ENCODE assay signal across 16 mouse cellular contexts in the genomic region with DNA sequence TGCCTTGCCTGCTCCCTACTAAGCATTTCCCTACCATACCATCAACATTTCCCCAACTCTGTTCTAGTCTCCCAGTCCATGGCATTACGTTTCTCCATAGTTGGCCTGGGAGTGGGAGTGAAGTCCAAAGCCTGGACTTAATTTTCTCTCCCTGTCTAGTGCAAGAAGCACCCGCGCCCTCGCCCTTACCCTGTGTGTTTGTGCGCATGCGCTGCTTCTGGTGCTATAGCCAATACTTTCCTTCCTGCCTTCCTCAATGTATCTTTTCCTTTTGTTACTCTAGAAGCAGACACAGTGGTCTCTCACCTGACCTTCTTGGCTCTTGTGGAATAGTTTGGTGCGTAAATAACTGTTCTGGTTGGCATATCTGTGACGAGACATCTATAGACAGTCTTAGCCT.
"Had no signal": no experiment of that assay in that cellular context is flagged by ENCODE, and none has a peak within 500 bp of the region (broad histone marks: within the 10 kb centered on the region; RNA-seq: fewer than 3 reads in every experiment).

No protein-coding gene starts in this region.

- H3K4me1 ChIP-seq: neural tube, embryonic 13.5 days; neural tube, embryonic 15.5 days; stomach, embryonic 15.5 days had no signal

- H3K27ac ChIP-seq: neural tube, embryonic 13.5 days; neural tube, embryonic 15.5 days; stomach, embryonic 15.5 days; stomach, postnatal 0 days had no signal

- H3K4me3 ChIP-seq: neural tube, embryonic 13.5 days; neural tube, embryonic 15.5 days; stomach, embryonic 15.5 days had no signal

- DNase-seq: retina, postnatal 1 day; right cerebral cortex, adult 18-20 months; right cerebral cortex, postnatal 14 days; right cerebral cortex, postnatal 25 days; right cerebral cortex, postnatal 4 days; spleen, adult 18-20 months; thymus, adult 18-20 months; thymus, adult 2 months; thymus, postnatal 14 days; thymus, postnatal 25 days; thymus, postnatal 36 days; thymus, postnatal 4 days had no signal

- H3K27me3 ChIP-seq: neural tube, embryonic 13.5 days; neural tube, embryonic 15.5 days; stomach, embryonic 15.5 days had no signal

- H3K4me2 ChIP-seq: neural tube, embryonic 13.5 days; neural tube, embryonic 15.5 days; stomach, embryonic 15.5 days had no signal

- H3K9me3 ChIP-seq: neural tube, embryonic 13.5 days; neural tube, embryonic 15.5 days; stomach, embryonic 15.5 days had no signal

- H3K36me3 ChIP-seq: neural tube, embryonic 15.5 days; stomach, embryonic 15.5 days had no signal

- H3K9ac ChIP-seq: neural tube, embryonic 13.5 days; neural tube, embryonic 15.5 days; stomach, embryonic 15.5 days had no signal
